Mouse (Mus musculus): Measurements from ENCODE around the gene Lgals2.

Gene Lgals2

DNA sequence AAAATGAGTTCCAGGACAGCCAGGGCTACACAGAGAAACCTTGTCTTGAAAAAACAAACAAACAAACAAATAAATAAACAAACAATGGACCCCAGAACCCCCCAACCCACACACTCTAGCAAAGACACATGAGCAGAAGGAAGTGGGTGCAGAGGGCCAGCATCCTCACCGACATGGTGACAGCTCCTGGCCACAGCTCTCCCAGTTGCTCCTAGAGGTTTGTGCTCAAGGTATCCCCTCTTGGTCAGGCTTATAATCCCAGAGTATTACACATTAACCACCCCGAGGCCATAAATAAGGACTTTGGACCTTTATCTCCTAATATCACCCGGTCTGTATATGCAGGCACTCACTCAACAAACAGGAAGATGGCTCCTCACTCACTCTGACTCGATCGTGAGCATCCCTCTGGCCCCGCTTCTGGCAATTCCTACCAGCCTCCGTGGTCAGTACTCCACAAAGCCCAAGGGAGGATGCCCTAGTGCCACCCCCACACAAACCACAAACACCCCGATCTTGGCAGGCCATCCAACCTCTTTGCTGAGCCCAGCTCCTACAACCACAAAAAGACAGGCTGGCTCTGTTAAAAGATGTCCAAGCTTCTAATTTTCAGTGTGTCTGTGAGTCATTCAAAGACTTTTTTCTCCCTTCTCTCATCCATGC, at the start of gene Lgals2:
Gene Lgals2 (minus strand): TSS at position 227 of the 663 bp plus-strand sequence.
- DNase-seq (ENCODE audit: low spot score in 2 of 2): no peak

DNA sequence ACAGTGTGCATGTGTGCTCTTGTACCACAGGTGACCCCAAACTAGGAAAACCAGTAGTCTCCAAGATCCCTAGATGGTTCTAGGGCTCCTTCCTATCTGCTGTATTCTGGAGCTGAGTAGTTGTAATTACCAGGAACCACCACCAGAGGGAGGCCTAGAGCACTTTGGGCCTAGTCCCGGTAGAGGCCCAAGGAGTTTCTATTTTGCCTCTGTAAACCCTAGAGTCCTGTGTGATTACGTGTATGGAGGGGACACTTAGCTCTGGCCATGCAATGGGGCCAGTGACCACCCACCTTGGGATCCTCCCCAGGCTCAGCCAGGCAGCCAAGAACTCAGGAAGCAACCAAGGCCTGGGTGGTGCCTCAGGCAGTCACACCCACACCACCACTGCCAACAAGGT, 47.9 kb upstream of the Lgals2 start:
- peak; percentile 79 to 88 for DNase-seq (ENCODE audit: low spot score in 2 of 2)

DNA sequence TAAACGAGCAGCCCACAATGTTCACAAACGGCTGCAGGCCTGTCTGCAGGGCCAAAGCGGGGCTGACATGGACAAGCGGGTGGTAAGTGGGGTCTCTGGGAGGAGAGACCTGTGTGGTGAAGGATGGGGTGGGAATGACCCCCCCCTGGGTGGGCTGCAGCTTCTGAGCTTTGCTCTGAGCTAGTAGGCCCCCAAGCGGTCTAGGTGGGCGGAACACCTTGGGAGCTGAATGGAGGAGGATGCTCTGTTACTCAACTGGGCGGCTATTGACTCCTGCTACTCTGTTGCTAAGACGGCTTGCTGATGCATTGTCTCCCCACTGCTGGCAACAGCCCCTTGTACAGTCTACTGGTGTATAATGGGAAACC, 46.1 kb upstream of the Lgals2 start:
- no peak for DNase-seq (ENCODE audit: low spot score in 2 of 2)

DNA sequence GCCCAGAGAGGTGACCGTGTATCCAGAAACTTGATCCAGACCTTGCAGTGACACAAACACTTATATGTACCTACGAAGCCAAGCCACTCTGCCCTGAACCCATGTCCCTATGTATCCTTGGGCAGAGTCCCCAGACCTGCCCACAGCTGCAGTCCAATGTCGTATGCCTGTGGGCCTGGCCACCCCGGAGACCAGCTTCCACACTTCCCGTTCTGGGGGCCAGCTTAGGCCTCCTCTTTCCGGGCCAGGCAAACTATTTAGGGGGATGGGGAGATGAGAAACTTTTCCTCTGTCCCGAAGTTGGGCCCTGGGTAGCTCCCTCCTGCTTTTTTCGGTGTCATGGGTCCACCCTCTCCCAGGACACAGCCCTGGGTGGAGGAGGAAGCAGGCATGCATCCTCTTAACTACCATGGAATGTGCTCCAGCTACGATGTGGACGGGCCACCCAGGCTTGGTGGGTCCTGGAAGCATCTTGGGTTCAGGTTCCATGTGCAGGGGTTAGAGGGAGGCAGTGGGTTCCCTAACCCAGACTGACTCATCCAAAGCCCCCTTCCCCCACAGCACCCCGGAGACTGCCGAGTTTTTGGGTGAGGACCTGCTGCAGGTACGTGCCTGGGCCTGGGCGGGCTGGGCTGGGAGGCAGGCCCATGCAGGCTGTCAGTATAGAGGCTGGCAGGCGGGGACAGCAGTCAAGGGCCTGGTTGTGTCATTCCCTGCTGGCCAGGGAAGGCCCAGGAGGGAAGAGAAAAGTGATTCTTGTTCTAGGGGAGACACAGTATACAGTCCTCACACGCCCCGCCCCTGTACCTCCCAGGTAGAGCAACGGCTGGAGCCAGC, 45.5 kb upstream of the Lgals2 start:
- DNase-seq (ENCODE audit: low spot score in 2 of 2): no peak

DNA sequence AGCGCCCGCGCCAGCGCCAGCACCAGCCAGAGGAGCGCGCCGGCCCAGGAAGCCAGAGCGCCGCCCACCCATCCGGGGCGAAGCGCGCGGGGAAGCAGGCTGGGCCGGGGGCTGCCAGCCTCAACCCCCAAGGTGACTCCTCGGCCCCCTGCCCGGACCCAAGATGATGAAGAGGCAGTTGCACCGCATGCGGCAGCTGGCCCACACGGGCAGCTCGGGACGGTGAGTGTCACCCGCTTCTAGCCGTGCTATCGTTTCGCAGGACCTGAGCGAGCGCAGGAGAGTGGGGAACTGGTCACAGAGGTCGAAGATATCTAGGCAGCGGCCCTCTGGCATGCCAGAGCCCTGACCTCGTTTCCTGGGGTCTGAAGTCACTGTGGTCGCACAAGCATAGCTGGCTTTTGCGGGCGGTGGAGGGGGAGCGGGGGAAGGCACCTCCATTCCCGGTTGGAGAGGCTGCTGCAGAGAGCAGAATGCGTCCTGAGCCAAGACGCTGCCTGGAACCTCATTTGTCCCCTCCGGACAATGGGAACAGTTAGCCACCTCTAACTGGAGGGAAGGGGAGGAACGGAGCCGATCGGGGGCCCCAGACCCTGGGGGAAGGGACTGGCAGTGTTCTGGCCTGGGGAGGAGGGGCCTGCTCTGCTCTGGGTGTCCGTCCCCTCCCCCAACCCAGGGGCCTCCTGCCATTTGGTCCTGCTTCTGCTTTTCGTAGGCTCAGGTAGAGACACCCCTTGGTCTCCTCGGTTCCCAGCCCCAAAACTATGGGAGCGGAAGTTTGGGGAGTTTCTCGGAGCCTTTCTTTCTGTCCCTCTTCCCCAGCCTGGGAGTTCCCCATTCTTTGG, 44.6 kb upstream of the Lgals2 start, which contains the start of gene Sh3bp1:
Gene Sh3bp1 (plus strand): TSS at position 29 of the 845 bp plus-strand sequence.
- peak; percentile 65 to 74 for DNase-seq (ENCODE audit: low spot score in 2 of 2)

DNA sequence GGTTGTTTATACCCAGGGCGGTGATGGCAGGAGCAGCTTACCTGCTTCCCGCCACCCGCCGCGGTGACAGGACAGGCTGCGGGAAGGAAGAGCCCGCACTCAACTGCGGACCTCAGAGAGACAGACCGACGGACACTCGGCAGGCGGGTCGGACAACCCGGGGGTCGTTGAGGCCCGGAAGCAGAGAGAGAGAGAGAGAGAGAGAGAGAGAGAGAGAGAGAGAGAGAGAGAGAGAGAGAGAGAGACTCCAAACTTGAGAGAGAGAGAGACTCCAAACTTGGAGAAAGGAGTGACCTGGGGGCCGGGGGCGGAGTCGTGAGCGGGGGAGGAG, 44.0 kb upstream of the Lgals2 start, which contains the start of gene Gm49510:
Gene Gm49510 (plus strand): TSS at position 259 of the 331 bp plus-strand sequence.
- no peak for DNase-seq (ENCODE audit: low spot score in 2 of 2)

DNA sequence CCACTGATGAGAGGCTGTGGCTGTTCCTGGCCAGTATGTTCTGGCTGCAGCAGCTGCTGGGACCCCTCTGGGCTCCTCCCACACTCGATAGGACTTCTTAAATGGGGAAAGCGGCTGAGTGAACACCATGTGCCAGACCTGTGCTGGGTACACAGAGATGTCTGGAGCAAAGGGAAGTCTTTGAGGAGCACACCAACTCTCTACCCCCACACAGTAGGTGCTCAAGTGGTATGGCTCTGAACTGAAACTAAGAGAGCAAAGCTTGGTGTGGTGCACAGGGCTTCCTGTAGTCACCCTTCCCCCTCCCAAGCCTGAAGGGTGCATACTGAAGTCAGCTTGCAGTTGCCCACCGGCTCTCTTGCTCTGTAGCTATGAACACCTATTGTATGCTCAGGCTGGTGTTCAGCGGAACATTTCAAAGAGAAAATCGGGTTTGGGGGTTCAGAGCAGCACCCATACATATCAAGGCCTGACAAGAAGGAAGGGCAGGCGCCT, 43.2 kb upstream of the Lgals2 start:
- DNase-seq (ENCODE audit: low spot score in 2 of 2): no peak

DNA sequence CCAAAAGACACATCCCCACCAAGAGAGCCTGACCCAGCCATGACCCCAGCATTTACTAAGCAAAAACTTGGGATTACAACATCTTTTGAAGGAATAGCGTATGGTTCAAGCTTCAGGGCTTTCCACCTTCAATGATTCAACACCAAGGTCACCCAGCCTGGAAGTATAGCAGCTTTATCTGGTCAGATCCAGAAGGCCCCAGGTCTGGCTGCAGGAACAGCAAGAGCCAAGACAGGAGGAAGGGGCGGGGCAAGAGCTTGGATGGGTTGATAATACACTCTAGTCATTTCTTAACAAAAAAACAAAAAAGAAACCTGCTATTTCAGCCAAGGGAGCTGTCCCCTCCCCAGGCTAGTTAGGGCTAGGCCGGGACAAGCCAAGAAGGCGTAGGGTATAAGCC, 42.2 kb upstream of the Lgals2 start:
- no peak for DNase-seq (ENCODE audit: low spot score in 2 of 2)

DNA sequence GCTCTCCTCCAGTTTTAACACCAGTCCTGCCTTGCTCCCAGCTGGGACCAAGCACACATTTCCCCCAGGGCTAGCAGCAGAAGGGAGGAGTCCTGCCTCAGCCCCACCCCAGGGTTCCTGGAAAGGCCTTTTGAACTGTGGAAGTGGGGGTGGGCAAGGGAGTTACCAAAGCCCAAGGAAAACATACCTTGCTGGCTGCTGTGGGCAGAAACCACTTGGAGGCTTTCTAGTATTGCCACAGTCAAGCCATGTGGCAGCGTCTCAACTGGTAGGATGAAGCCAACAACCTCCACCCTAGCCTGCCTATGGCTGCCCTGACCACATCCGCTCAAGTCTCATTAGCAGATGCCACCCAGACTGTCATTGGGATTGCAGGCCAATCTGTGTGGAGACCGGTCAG, 40.8 kb upstream of the Lgals2 start:
- no peak for DNase-seq (ENCODE audit: low spot score in 2 of 2)

DNA sequence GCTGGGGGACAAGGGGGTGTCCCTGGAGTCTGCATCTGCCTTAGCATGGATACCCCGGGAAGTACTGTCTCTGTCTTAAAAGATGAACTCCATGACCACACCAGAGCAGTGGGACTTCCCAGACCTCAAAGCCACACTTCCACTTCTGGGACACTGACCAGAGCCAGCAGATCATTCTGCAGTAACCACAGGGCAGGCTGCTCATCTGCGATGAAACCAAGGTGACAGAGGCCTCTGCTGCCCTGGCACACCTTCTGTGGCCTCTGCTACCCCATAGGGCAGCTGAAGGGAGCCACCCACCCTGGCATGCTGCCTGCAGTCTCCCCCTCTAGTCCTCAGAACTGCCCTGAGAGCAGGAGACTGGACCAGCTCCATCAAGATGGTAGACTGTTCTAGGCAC, 40.4 kb upstream of the Lgals2 start:
- no peak for DNase-seq (ENCODE audit: low spot score in 2 of 2)

DNA sequence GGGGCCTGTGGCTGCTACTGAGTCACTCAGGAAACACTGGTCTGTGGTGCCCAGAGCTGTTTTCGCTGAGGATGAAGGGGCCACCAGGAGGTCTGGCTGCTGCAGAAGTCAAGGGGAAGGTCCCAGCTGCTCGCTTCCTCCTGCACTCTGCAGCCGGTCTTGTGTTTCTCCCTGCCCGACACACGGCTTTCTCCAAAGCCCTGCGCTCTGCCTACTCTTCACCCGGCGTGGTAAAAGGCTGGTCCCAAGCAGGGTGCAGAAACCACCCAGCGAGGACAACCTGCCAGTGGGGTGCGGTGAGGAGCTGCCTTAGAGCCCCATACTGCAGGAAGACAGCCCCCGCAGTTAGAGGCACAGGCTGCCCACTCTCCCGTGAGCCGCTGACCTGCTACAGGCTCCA, 39.4 kb upstream of the Lgals2 start:
- no peak for DNase-seq (ENCODE audit: low spot score in 2 of 2)

DNA sequence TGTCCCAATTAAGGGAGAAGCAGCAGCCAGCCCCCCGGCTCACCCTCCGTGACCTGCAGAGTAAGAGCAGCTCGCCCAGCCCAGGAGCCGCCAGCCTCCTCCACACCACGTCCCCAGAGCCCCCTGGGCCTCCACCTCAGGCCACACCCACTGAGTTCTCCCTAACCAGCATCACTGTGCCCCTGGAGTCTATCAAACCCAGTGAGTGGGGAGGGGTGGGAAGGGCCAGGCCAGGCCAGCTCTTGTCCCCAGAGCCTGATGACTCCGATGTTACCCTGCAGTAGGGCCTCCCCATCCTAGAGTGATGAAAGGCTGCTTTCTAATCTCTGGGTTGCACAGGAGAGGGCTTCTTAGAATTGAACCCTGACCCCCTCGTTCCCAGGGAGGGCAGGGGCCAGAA, 37.1 kb upstream of the Lgals2 start:
- no peak for DNase-seq (ENCODE audit: low spot score in 2 of 2)

DNA sequence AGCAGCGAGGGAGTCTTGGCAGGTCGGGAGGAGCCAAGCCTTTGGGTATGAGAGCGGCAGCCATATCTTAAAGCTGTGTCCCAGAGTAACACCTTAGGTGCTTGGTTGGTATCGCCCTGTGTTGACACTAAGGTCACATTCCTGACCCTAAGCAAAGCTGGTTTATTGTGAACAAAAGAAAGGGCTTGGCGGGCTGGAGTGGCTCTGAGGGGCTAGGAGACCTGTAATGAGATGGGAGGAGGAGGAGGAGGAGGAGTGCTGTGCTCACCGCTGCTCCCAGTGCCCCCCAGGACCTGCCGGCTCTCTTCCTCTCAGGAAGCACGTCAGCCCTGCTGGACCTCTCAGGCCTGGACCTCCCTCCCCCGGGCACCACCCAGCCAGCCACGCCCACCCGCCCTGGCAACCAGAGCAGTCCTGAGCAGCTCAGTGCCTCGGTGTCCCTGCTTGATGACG, 34.1 kb upstream of the Lgals2 start:
- DNase-seq (ENCODE audit: low spot score in 2 of 2): no peak

DNA sequence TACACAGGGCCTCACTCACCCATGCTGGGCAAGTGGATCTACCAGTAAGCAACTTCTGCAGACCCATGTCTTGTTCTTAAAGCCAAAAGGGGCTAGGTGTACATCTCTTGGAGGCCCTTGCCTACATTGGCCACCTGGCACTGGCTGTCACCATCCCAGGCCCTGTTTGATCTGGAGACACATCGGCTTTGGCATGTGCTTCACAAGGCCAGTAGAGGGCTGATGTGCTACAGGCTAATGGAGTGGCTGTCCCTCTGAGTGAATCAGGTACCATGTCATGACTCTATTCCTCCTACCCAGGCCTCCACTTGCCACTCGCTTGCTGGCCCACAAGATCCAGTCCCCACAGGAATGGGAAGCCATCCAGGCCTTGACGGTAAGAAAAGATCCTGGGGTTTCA, 26.5 kb upstream of the Lgals2 start:
- DNase-seq (ENCODE audit: low spot score in 2 of 2): no peak

DNA sequence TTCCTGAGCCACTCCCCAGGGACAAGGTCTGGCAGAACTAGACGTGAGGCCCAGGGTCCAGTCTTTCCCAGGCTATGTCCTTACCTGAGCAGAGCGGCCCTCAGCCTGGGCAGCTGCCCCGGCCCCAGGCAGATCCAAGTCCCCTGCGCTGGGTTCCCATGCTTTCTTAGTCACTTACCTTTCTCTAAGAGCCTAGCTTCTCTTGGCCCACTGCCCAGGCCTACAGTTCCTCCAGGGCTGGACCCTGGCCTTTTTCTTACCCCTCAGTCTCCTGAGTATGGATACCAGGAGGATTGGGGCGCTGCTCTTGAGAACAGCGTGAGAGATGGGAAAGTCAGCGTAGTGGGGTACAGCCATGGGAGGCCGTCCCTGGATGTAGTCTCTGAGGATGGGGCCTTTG, 25.1 kb upstream of the Lgals2 start:
- no peak for DNase-seq (ENCODE audit: low spot score in 2 of 2)

DNA sequence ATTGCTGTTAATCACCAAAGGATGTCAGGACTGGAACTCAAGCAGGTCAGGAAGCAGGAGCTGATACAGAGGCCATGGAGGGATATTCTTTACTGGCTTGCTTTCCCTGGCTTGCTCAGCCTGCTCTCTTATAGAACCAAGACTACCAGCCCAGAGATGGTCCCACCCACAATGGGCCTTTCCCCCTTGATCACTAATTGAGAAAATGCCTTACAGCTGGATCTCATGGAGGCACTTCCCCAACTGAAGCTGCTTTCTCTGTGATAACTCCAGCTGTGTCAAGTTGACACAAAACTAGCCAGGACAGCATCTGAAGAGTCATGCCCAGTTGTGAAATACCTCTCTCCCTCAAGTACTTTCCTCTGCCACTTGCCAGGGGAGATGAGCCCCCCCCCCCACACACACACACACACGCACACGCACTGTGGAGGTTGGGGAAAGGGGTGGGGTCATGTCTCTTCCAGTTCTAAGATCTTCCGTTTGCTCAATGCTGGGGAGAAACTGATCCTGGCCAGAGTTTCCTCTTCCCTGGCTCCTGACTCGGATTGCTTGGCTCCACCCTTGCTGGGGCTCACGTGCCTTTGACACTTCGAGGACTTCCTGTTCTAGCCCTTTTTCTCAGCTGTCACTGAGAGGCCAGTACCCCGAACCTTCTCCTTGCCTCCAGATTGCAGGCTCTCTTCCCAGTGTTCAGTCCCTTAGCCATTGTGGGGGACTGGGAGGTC, 23.6 kb upstream of the Lgals2 start:
- DNase-seq (ENCODE audit: low spot score in 2 of 2): peak in 1 of 2 experiments; percentile 24

DNA sequence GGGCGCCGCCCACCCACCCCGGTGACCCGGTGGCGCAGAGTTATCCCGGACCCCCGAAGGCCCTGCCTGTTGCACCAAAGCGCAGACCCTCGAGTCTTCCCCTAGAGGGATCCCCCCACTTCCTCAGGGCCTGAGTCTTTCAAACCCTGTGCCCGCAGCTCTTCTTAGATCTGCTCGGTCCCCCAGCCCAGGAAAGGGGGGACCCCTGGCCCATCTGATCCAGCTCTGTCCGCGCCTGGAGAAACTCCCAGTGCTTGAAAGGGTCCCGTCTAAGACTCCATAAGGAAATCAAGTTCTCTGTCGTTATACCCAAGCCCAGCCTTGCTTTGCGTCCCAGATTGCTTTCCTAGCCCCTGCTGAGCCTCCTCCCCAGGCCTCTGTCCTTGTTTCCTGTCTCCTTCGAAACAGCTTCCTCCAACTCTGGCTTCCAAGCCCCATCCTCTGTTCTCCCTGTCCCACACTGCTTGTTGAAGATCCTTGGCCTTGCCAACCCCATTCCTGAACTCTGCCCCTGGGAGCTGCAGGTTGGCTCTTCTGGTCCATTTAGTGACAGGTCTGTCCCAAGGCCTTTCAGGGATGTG, 22.6 kb upstream of the Lgals2 start:
- DNase-seq (ENCODE audit: low spot score in 2 of 2): peak in 1 of 2 experiments; percentile 39

DNA sequence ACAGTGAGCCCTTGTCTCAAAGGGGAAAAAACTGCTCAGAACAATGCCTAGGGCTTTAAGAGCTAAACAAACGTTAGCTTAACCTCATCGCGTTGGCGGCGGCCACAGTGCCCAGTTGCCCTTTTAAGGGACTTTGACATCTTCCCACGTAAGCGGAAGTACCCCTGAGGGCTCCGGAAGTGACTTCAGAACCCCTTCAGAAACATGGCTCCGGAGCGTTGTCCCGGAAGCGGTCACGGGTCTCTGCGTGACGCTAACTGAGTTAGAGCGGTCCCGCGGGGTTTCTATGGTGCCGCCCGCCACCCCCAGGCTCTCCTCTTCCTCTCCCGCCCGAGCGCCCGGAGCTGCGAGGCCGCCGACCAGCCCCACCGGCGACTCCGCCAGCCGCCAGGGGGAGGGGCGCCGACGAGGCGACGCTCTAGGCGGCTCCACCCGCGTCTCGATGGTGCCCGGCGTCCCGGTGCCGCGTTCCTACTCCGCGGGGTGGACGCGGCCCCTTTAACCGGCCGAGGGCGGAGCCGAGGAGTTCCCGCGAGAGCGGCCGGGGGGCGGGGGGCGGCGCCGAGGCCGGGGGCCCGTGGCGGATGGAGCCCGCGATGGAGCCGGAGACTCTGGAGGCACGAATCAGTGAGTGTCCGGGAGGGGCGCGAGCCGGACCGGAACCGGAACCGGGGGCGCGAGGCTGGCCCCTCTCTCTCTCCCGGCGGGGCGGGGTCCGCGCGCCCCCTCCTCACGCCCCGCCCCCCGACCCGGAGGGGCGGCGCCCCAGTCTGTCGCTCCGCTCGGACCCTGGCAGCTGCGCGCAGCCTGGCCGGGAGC, 21.9 kb upstream of the Lgals2 start, which contains the start of gene Gga1:
Gene Gga1 (plus strand): TSS at position 200 of the 819 bp plus-strand sequence.
- DNase-seq (ENCODE audit: low spot score in 2 of 2): peak; percentile 97

DNA sequence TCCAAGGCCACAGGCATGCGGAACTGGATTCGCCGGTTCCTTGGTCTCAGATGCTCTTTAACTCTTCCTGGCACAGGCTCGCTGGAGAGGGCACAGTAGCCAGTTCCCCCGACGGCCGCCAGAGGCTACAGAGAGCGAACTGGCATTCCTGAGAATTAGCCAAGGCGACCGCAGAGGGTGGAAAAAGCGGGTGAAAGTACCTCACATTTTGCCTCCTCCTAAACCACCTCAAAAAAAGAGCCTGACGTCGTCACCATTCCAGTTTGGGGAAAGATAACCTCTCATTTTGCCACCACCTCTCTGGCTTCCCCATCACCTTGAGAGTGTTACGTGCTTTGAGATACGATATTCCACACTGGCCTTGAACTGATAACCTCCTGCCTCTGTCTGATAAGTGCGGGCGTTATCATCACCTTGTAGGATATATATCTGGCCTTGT, 20.9 kb upstream of the Lgals2 start:
- DNase-seq (ENCODE audit: low spot score in 2 of 2): peak; percentile 91 to 92

DNA sequence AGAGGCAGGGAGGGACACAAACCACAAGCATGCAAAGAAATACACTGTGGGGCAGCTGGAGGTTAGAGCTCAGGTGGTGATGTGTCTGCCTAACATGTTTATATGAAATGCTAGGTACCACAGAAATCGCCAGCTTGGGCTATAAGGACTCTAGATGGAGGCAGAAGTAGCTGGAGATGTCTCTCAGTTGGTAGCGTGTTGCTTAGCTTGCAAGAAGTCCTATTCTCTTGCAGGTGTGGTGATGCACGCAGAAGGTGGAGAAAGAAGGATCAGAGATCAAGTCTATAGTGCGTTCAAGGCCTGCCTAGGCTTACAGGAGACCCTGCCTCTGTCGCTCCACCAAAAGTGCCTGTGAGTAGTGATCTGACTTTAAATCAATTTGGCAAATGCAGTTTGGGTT, 20.2 kb upstream of the Lgals2 start:
- no peak for DNase-seq (ENCODE audit: low spot score in 2 of 2)

Data from right cerebral cortex, postnatal 10 days (tissue).